Mouse (Mus musculus) layer of hippocampus, adult 9-10 months (tissue): ENCODE results near the gene Dok4.
A peak's percentile ranks its signal among the peaks of the same experiment; 100 is the strongest.
"Not testable (repeated sequence)": the region's sequence is repeated elsewhere in the genome, so short reads cannot be mapped to it uniquely, and the experiment has no call there.

ENCODE experiments used
- DNase-seq: peaks from one replicate; pipeline ENCODE4 v3.0.0; 2022; ENCODE audit warnings: low spot score

The Dok4 gene

DNA sequence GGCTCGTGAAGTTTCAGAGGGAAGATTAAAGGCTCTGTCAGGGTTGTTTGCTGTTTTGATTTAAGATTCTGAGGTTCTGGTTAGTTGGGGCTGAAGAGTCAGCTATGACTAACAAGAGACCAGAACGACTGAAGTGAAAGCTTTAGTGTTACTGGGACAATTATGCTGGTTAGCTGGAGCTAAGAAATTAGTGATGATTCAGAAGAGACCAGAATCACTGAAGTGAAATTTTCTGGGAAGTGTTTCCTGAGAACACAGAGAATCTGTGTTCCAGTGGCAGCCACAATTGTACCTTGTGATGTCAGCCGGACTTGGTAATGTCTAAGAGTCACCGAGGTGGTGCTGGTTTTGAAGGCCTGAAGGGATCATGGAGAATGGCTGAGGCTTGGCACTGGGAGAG lies 4.6 kb upstream of the Dok4 start:
- no peak for DNase-seq

DNA sequence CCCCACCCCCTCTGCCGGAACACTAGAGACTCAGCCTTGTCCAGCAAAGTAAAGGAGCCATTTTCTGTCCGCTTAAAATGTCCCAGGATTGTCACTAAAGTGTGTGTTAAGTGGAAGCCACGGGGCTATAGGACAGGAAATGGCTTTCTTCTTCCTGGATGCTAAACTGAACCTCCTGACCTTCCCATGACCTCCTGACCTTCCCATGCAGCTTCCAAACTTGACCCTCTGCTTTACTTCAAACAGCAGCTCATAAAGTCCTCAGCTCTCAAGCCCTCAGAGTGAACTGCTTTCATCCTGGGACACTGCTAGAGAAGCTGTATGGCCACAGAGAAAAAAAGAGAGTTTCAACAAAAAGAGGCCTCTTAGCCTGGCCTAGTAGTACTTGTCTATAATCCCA lies 690 bp upstream of the Dok4 start:
- DNase-seq: no peak

DNA sequence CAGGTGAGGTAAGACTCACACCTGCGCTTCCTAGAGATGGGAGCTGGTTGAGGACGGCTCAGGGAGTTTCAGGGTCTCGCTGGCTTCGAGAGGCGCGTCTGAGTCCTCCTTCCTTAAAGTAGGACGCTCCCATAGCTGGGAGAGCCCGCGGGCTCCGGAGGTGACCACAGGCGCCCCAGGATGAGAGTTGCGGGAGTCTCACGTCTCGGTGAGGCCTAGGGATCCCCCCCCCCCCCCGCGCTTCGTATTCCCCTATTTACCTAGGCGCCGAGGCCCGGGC lies 319 bp downstream of the Dok4 start:
- no peak for DNase-seq

DNA sequence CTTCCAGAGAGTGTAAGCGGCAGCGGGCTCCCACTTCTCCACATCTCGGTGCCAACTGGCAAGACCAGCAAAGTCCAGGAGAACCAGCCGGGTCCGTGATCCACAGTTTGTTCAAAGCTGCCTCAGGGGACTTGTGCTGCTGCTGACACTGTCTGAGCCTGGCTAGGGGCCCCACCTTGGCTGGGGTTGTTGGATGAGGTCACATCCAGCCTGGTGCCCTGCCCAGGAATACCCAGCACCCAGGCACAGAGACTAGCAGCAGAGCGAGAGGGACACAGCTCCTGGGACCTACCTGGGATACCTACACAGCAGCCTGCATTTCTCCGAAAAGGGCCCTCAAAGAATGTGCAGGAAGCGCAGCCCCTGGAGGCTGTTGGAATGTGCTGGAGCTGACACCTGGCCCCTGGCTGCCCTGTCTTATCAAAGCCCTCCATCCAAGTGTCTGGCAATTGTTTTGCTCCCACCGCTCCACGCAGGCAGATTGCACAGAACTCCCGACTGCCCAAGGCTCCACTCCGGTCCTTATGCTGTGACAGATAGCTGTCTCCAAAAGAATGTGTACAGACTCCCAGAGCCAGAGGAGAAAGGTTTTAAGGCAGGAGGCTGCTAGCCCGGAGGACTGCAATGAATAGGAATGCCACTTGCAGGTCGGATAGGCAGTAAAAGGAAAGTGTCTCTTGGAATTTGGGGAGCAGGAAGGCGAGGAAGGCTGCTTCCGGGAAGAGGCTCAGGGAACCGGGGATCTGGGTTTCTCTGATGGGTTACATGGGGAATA lies 847 bp downstream of the Dok4 start:
- no peak for DNase-seq

DNA sequence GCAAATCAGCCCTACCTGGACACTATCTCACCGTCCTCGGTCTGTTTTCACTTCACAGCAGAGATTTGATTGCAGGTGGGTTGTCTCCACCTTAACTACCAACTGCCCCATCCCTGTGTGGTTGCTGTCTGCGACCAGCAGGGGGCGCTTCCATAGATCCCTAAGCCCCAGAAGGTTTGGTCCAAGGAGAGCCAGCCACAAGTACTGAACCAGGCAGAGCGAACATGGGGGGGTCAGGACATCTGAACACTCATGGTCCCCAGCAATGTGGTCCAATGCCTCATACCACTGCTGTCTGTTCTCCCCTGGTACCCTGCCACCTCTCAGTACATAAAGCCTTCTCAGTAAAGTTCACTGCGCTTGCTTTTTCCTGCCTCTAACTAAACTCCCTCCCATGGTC lies 1.8 kb downstream of the Dok4 start:
- DNase-seq: no peak

DNA sequence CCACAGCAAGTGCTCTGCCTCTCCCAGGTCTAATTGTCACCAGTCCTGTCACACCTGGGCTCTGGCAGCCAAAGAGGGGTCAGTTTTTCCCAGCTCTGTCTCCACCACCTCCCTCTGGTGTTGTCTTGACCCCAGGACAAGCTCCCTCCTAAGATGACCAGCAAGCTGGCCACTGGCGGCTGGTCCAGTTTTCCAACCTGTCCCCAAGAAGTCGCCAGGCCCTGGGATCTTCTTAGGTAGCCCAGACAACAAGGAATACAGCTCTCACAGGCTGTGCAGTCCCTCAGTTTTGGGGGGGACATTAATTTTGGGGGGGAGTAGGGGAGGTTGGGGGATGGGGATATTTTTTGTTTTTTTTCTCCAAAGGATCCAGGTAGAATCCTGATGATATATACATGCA lies 3.6 kb downstream of the Dok4 start:
- no peak for DNase-seq

DNA sequence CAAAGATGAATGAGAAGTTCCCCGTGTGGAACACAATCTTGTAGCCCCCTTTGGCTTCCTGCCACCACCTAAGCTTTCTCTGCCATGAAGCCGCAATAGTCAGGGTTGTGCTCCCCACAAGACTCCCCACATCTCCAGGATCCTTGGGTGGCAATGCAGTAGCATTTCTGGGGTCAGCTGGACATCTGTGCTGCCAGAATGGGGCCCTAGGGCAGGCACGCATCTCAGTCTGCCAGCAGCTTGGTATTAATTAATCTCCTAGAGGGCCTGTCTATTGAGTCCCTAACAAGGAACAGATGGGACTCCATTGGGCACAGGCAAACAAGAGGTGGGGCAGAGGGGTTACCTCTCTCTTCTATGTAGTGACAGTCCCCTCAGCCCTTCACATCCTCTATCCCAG lies 4.0 kb downstream of the Dok4 start:
- no peak for DNase-seq

DNA sequence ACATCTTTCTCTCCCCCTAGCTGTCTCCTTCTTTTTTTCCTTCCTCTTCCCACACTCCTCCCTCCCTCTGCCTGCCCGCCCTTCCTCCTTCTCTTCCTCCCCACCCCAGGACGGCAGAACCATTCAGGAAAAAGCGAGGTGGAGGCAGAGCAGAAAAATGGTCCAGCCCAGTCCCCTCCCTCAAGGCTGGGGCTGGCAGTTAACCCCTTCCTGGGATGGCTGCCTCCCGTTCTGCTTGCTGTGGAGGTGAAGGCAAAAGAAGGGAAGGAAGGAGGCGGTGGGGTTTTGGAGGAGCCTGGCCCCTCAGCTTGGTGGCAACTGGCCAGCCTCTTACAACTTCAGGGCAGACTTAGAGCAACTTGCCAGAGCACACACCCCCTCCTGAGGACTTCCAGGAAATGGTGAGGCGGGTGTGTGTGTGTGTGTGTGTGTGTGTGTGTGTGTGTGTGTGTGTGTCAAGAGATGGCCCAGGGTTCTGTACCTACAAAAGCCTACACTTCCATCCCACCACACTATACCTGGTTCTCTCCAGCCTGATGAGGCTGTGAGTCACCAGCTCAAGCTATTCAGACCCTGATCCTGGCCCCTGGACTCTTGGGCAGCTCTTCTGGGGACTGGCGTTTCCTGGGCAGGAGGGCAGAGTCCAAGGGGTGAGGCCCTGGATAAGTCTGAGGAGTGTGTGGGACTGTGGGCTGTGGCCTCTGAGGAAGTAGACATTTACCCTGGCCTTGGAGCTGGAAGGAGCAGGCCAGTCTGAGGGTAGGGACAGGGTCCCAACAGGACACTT lies 4.8 kb downstream of the Dok4 start:
- no peak for DNase-seq

- DNase-seq: no peak
Measured at GRCm38 (mm10) chr8:94870474-94871107, 5.5 kb downstream of the Dok4 start.

GRCm38 (mm10) chr8:94870003-94870402 lies 6.1 kb downstream of the Dok4 start:
- no peak for DNase-seq

- DNase-seq: no peak
Measured at GRCm38 (mm10) chr8:94869146-94869545, 7.0 kb downstream of the Dok4 start.

- no peak for DNase-seq
Measured at GRCm38 (mm10) chr8:94866921-94867320, 9.2 kb downstream of the Dok4 start.

DNA sequence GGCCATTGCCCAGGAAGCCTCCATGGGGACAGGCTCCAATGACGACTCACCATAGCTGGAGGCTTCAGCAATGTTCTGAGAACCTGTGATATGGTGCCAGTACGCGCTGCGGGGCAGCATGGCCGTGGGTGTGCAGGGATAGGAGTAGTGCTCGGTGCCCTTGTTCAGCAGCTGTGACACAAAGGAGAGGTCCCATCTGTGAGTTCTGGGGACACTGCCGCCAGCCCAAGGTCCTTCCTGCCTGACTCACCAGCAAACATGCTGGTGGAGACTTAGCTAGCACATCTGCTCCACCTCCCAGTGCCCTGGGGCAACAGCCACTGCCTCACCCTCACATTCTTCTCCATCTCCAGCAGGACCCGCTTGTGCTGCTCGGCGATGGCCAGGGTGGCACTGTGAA lies 10.8 kb downstream of the Dok4 start:
- DNase-seq: no peak

- no peak for DNase-seq
Measured at GRCm38 (mm10) chr8:94863897-94864673, 12.0 kb downstream of the Dok4 start.

DNA sequence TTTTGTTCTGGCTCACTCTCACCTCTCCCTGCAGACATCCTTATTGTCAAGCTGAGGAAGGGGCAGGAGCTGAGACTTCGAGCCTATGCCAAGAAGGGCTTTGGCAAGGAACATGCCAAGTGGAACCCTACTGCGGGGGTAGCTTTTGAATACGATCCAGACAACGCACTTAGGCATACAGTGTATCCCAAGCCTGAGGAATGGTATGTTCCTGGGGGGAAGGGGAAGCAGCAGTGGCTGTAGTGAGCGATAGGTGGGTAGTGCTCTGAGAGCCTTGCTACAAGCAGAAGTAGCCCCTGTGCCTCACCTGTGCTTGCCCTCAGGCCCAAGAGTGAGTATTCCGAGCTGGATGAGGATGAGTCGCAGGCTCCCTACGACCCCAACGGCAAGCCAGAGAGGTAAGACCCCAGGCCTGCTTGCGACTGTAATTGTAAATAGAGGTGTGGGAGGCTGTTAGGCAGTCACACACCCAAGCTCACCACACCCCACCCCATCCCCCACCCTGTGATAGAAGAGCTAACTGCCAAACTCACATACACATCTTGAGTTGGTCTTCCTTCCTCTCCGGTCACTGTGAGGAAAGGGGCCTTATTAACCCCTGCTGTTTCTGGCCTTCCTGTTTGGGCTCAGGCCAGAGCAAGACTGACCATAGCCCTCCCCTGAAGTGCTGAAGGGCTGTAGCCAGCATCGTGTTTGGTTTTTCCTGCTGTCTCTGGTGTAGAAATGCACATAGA lies 13.5 kb downstream of the Dok4 start:
- no peak for DNase-seq

GRCm38 (mm10) chr8:94861352-94861910 lies 14.7 kb downstream of the Dok4 start:
- no peak for DNase-seq

DNA sequence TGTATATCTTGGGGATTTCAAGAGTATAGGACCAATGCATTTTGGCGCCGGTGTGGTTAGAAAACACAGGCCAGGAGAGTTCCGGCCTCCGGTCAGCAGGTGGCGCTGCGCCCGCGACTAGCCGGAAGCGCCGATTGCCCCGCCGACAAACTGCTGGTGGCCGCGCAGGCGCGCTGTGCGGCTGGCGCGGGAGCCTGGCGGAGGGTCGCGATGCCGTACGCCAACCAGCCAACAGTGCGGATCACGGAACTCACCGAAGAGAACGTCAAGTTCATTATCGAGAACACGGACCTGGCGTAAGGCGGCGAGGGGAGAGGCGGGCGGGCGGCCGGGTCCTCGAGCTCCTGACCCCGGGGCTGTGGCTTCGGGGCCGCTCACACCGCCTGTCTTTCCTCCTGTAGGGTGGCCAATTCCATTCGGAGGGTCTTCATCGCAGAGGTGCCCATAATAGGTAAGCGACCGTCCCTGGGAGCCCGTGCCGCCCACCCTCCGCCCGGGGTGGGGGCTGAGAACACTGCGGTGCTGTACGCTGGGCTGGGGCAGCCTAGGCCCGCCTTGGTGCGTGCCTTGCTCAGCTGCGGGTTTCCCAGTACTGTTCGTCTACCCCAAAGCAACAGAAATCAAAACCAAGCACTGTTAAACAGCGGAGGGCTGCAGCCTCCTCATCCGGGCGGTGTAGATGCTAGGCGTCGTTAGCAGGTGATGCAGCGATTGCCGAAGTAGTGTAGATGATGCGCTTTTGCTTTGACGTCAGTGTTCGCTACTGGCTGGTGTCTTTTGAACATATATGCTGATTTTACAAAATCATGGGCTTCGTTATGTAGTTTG lies 18.6 kb downstream of the Dok4 start, which contains the start of gene Polr2c:
Gene Polr2c (plus strand): TSS at position 105 of the 828 bp plus-strand sequence.
- DNase-seq: peak; percentile 75

DNA sequence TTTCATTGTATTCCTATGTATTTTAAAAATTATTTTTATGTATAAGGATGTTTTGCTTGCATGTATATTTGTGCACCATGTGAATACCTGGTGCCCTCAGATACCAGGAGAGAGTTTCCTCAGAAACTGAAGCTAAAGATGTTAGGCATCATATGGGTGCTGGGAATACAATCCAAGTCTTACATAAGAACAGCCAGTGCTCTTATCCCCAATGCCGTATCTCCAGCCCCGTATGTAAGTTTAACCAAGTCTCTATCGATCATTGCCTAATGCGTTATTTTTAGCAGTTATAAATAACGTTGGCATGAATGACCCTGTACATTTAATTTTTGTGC lies 19.2 kb downstream of the Dok4 start:
- no peak for DNase-seq

GRCm38 (mm10) chr8:94854761-94855160 lies 21.4 kb downstream of the Dok4 start:
- DNase-seq: not testable (repeated sequence)

GRCm38 (mm10) chr8:94850049-94850448 lies 26.1 kb downstream of the Dok4 start:
- DNase-seq: no peak

GRCm38 (mm10) chr8:94841183-94841582 lies 34.9 kb downstream of the Dok4 start:
- DNase-seq: no peak
